Mouse (Mus musculus) ES-Bruce4 (cell line): ENCODE data around the gene Gfer.

Experiments
- CTCF ChIP-seq: IDR thresholded peaks from one replicate; pipeline ENCODE4 v1.8.1; 2011; ENCODE audit warnings: low read depth, low read length
- EP300 ChIP-seq: IDR thresholded peaks from 2 replicates; pipeline ENCODE4 v1.6.1; 2011; ENCODE audit warnings: low read depth, low read length; ENCODE audit not compliant: insufficient read depth

DNA sequence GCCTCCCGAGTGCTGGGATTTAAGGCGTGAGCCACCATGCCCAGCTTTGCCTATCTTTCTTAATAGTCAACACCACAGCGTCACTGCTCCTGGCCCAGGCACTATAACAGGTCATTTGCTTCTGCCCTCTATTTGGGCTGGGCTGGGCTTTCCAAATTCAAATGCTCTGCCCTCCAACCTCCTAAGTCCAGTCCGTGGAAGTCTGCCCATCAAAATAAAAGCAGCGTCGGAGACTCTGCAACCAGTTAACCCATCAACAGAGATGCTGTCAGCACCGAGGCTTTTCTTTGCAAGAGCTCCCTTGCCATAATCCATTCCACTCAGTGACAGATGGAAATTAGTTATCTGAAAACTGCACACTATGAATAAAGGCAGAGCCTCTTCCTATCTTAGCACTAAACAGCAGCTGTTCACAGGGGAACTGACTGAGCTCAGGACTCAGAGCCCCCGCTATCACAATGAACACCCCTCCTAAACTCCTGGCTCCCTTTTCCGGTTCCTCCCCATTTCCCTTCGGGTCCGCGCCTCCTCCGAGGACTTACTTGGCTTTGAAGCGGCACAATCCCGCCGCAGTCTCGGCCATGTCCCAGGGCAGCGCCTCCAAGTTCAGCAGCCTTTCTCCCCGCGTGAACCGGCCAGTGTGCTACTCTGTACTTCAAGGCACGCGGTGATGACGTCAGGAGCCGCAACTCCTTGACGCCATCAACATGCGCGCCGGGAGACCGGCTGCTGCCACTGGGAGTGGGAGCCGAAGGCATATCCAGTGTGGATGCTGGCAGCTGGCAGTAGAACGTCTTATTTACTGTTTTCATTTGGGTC lies 11.2 kb upstream of the Gfer start, which contains the start of gene Tbl3:
- TF ChIP-seq EP300 (0 out of 2 replicates have a peak, but pooled peaks have one; percentile 26), CTCF (no peak)
